Mouse (Mus musculus) c-Kit-negative CD71-positive TER-119-positive erythroid progenitor cells, embryonic 14.5 days (primary cell): ENCODE results near the gene Ccdc85a.
A peak's percentile ranks its signal among the peaks of the same experiment; 100 is the strongest.
"Not testable (repeated sequence)": the region's sequence is repeated elsewhere in the genome, so short reads cannot be mapped to it uniquely, and the experiment has no call there.

Experiments used
- DNase-seq: peaks from one replicate; pipeline ENCODE4 v3.0.0-alpha.2; 2013; ENCODE audit warnings: low read depth, low spot score

Gene Ccdc85a

GRCm38 (mm10) chr11:28422451-28423231, 161.5 kb downstream of the Ccdc85a start:
- DNase-seq, result no peak

- no peak for DNase-seq
Observed at GRCm38 (mm10) chr11:28415841-28416240, 168.3 kb downstream of the Ccdc85a start.

- not testable (repeated sequence) for DNase-seq
Observed at GRCm38 (mm10) chr11:28409880-28410279, 174.2 kb downstream of the Ccdc85a start.

- no peak for DNase-seq
Observed at GRCm38 (mm10) chr11:28397166-28397565, 187.0 kb downstream of the Ccdc85a start.

GRCm38 (mm10) chr11:28375891-28376290, 208.2 kb downstream of the Ccdc85a start:
- DNase-seq, result no peak

- DNase-seq, result no peak
Observed at GRCm38 (mm10) chr11:28374636-28375035, 209.5 kb downstream of the Ccdc85a start.

- DNase-seq, result not testable (repeated sequence)
Observed at GRCm38 (mm10) chr11:28371381-28371780, 212.7 kb downstream of the Ccdc85a start.

GRCm38 (mm10) chr11:28365929-28366244, 218.2 kb downstream of the Ccdc85a start:
- DNase-seq, result no peak

GRCm38 (mm10) chr11:28365209-28365928, 218.8 kb downstream of the Ccdc85a start:
- DNase-seq, result no peak

GRCm38 (mm10) chr11:28343465-28343864, 240.7 kb downstream of the Ccdc85a start:
- no peak for DNase-seq

- no peak for DNase-seq
Observed at GRCm38 (mm10) chr11:28341887-28342286, 242.2 kb downstream of the Ccdc85a start.

- peak; percentile 5 for DNase-seq
Observed at GRCm38 (mm10) chr11:28339224-28340150, 244.6 kb downstream of the Ccdc85a start, which contains the start of gene Gm6685. Gene Gm6685 (minus strand): TSS chr11:28339867.
